Mouse (Mus musculus): ENCODE data around the gene Fuz. TPM values are rescaled to one million over a fixed set of nuclear protein-coding genes. Genes with fewer than 3 reads are reported as not detected.

The Fuz gene
- 23.0 and 35.1 TPM in 2 replicates for polyA plus RNA-seq (2015; fragmentation: Nextera tagmentation; extraction: Ambion mirVana)

GRCm38 (mm10) chr7:44895593-44896434, at the start of gene Fuz:
Gene Fuz, plus strand, starts transcription at chr7:44896079.

GRCm38 (mm10) chr7:44848561-44849415, 47.1 kb upstream of the Fuz start, which contains the start of the genes Akt1s1 and Tbc1d17:
Gene Akt1s1, plus strand, starts transcription at chr7:44848991.
Gene Tbc1d17, minus strand, starts transcription at chr7:44849079.

GRCm38 (mm10) chr7:44857042-44857552, 38.8 kb upstream of the Fuz start, which contains the start of gene Pnkp:
Gene Pnkp, plus strand, starts transcription at chr7:44857139.

GRCm38 (mm10) chr7:44869697-44870528, 26.0 kb upstream of the Fuz start, which contains the start of gene Ptov1:
Gene Ptov1, minus strand, starts transcription at chr7:44869788.

GRCm38 (mm10) chr7:44892276-44892921, 3.5 kb upstream of the Fuz start, which contains the start of gene Med25:
Gene Med25, minus strand, starts transcription at chr7:44892712.

GRCm38 (mm10) chr7:44929204-44930151, 33.6 kb downstream of the Fuz start, which contains the start of gene Ap2a1:
Gene Ap2a1, minus strand, starts transcription at chr7:44929496.

GRCm38 (mm10) chr7:44942904-44943303, 47.0 kb downstream of the Fuz start, which contains the start of gene Tsks:
Gene Tsks, plus strand, starts transcription at chr7:44943204.

Small RNAs within 50 kb of the gene (microRNA-seq; reads per million reads assigned to microRNA genes)
- gene Mir707 (ENCODE audit: borderline replicate concordance, insufficient number of aligned reads), result not detected

Other genes starting within 250 kb of the Fuz start
- 1.7 and 2.0 TPM in 2 replicates for gene Myh14, start 225.2 kb upstream of the Fuz start, polyA plus RNA-seq (2015; fragmentation: Nextera tagmentation; extraction: Ambion mirVana)
- not detected in 2 replicates for gene Izumo2, start 187.3 kb upstream of the Fuz start, polyA plus RNA-seq (2015; fragmentation: Nextera tagmentation; extraction: Ambion mirVana)
- 25.8 and 41.4 TPM in 2 replicates for gene Vrk3, start 147.7 kb upstream of the Fuz start, polyA plus RNA-seq (2015; fragmentation: Nextera tagmentation; extraction: Ambion mirVana)
- 0.16 and 0.37 TPM in 2 replicates for gene Zfp473, start 145.0 kb upstream of the Fuz start, polyA plus RNA-seq (2015; fragmentation: Nextera tagmentation; extraction: Ambion mirVana)
- gene Nup62, start 80.0 kb upstream of the Fuz start, polyA plus RNA-seq (2015; fragmentation: Nextera tagmentation; extraction: Ambion mirVana), result 40.4 and 43.1 TPM in 2 replicates
- 0.52 and 1.9 TPM in 2 replicates for gene Il4i1, start 79.7 kb upstream of the Fuz start, polyA plus RNA-seq (2015; fragmentation: Nextera tagmentation; extraction: Ambion mirVana)
- gene Atf5, start 79.4 kb upstream of the Fuz start, polyA plus RNA-seq (2015; fragmentation: Nextera tagmentation; extraction: Ambion mirVana), result 8.1 and 9.7 TPM in 2 replicates
- 103 and 124 TPM in 2 replicates for gene Akt1s1, start 47.1 kb upstream of the Fuz start, polyA plus RNA-seq (2015; fragmentation: Nextera tagmentation; extraction: Ambion mirVana)
- gene Tbc1d17, start 47.0 kb upstream of the Fuz start, polyA plus RNA-seq (2015; fragmentation: Nextera tagmentation; extraction: Ambion mirVana), result 74.5 and 99.1 TPM in 2 replicates
- gene Pnkp, start 38.9 kb upstream of the Fuz start, polyA plus RNA-seq (2015; fragmentation: Nextera tagmentation; extraction: Ambion mirVana), result 41.8 and 51.0 TPM in 2 replicates
- 305 and 336 TPM in 2 replicates for gene Ptov1, start 26.3 kb upstream of the Fuz start, polyA plus RNA-seq (2015; fragmentation: Nextera tagmentation; extraction: Ambion mirVana)
- 65.4 and 92.8 TPM in 2 replicates for gene Med25, start 3.4 kb upstream of the Fuz start, polyA plus RNA-seq (2015; fragmentation: Nextera tagmentation; extraction: Ambion mirVana)
- gene Ap2a1, start 33.4 kb downstream of the Fuz start, polyA plus RNA-seq (2015; fragmentation: Nextera tagmentation; extraction: Ambion mirVana), result 49.4 and 50.6 TPM in 2 replicates
- gene Tsks, start 47.1 kb downstream of the Fuz start, polyA plus RNA-seq (2015; fragmentation: Nextera tagmentation; extraction: Ambion mirVana), result 0.17 and 0.46 TPM in 2 replicates
- 23.0 and 24.9 TPM in 2 replicates for gene Cpt1c, start 78.8 kb downstream of the Fuz start, polyA plus RNA-seq (2015; fragmentation: Nextera tagmentation; extraction: Ambion mirVana)
- 247 and 271 TPM in 2 replicates for gene Prmt1, start 90.5 kb downstream of the Fuz start, polyA plus RNA-seq (2015; fragmentation: Nextera tagmentation; extraction: Ambion mirVana)
- 56.9 and 79.7 TPM in 2 replicates for gene Irf3, start 101.6 kb downstream of the Fuz start, polyA plus RNA-seq (2015; fragmentation: Nextera tagmentation; extraction: Ambion mirVana)
- 16.6 and 25.4 TPM in 2 replicates for gene Bcl2l12, start 102.6 kb downstream of the Fuz start, polyA plus RNA-seq (2015; fragmentation: Nextera tagmentation; extraction: Ambion mirVana)
- gene Scaf1, start 120.3 kb downstream of the Fuz start, polyA plus RNA-seq (2015; fragmentation: Nextera tagmentation; extraction: Ambion mirVana), result 25.1 and 26.8 TPM in 2 replicates
- gene Rras, start 121.9 kb downstream of the Fuz start, polyA plus RNA-seq (2015; fragmentation: Nextera tagmentation; extraction: Ambion mirVana), result 69.9 and 80.5 TPM in 2 replicates
- 4.1 and 6.1 TPM in 2 replicates for gene Prr12, start 156.8 kb downstream of the Fuz start, polyA plus RNA-seq (2015; fragmentation: Nextera tagmentation; extraction: Ambion mirVana)
- 72.0 and 75.6 TPM in 2 replicates for gene Nosip, start 166.3 kb downstream of the Fuz start, polyA plus RNA-seq (2015; fragmentation: Nextera tagmentation; extraction: Ambion mirVana)
- gene Prrg2, start 166.6 kb downstream of the Fuz start, polyA plus RNA-seq (2015; fragmentation: Nextera tagmentation; extraction: Ambion mirVana), result 21.2 and 23.8 TPM in 2 replicates
- gene Rcn3, start 196.1 kb downstream of the Fuz start, polyA plus RNA-seq (2015; fragmentation: Nextera tagmentation; extraction: Ambion mirVana), result 173 and 202 TPM in 2 replicates
- 193 and 264 TPM in 2 replicates for gene Fcgrt, start 207.8 kb downstream of the Fuz start, polyA plus RNA-seq (2015; fragmentation: Nextera tagmentation; extraction: Ambion mirVana)
- gene Rps11, start 228.4 kb downstream of the Fuz start, polyA plus RNA-seq (2015; fragmentation: Nextera tagmentation; extraction: Ambion mirVana), result 1,100 and 1,135 TPM in 2 replicates
- 1,896 and 3,552 TPM in 2 replicates for gene Rpl13a, start 232.7 kb downstream of the Fuz start, polyA plus RNA-seq (2015; fragmentation: Nextera tagmentation; extraction: Ambion mirVana)
- 1.4 and 2.1 TPM in 2 replicates for gene Gm45713, start 240.2 kb downstream of the Fuz start, polyA plus RNA-seq (2015; fragmentation: Nextera tagmentation; extraction: Ambion mirVana)
- gene Flt3l, start 240.4 kb downstream of the Fuz start, polyA plus RNA-seq (2015; fragmentation: Nextera tagmentation; extraction: Ambion mirVana), result 6.1 and 11.0 TPM in 2 replicates